Mouse (Mus musculus): ENCODE results near the gene Crb3. TPM values are rescaled to one million over a fixed set of nuclear protein-coding genes. Genes with fewer than 3 reads are reported as not detected.

The Crb3 gene
- polyA plus RNA-seq, 1 experiment from 2014 or later, result 2.4 TPM

- Histone ChIP-seq H3K27ac (no peak overlapping the region), H3K27me3 (peaks cover 90% of the 10 kb centered on the region), H3K4me1 (replicated peaks) (peaks cover 15% of the 10 kb centered on the region), H3K9me3 (no peaks in the 10 kb centered on the region), H3K4me3 (replicated peaks) (peak overlapping the region; percentile 19), H3K9ac (replicated peaks) (no peak overlapping the region), H3K36me3 (no peaks in the 10 kb centered on the region), H3K4me2 (peak overlapping the region; percentile 29)
- 1% methylated on average over 22 of the region's 22 CpGs for WGBS
- ATAC-seq (ENCODE audit: insufficient number of reproducible peaks, insufficient read depth, low FRiP score, low TSS enrichment, low read depth), result no peak
Observed at GRCm38 (mm10) chr17:57062548-57062947, 3.6 kb downstream of the Crb3 start.

- ATAC-seq (ENCODE audit: insufficient number of reproducible peaks, insufficient read depth, low FRiP score, low TSS enrichment, low read depth), result no peak
- H3K4me2 ChIP-seq, result 0 out of 2 replicates have a peak overlapping the region, but pooled peaks have one; percentile 29
- H3K27ac ChIP-seq, result no peak overlapping the region
- H3K9me3 ChIP-seq, result no peaks in the 10 kb centered on the region
- peaks cover 15% of the 10 kb centered on the region for H3K4me1 ChIP-seq (replicated peaks)
- H3K9ac ChIP-seq (replicated peaks), result no peak overlapping the region
- no peaks in the 10 kb centered on the region for H3K36me3 ChIP-seq
- H3K4me3 ChIP-seq (replicated peaks), result no peak overlapping the region
- 11% methylated on average over 8 of the region's 8 CpGs for WGBS
- peaks cover 86% of the 10 kb centered on the region for H3K27me3 ChIP-seq
Observed at GRCm38 (mm10) chr17:57063031-57063430, 4.1 kb downstream of the Crb3 start.

- Histone ChIP-seq H3K4me1 (replicated peaks) (peaks cover 7% of the 10 kb centered on the region; the same call in 1 of the 2 replicates), H3K36me3 (no peaks in the 10 kb centered on the region), H3K27me3 (peaks cover 82% of the 10 kb centered on the region), H3K9me3 (no peaks in the 10 kb centered on the region), H3K9ac (replicated peaks) (no peak overlapping the region), H3K27ac (no peak overlapping the region), H3K4me3 (replicated peaks) (no peak overlapping the region), H3K4me2 (no peak overlapping the region)
- no peak for ATAC-seq (ENCODE audit: insufficient number of reproducible peaks, insufficient read depth, low FRiP score, low TSS enrichment, low read depth)
- 60% methylated on average over 5 of the region's 5 CpGs for WGBS
Observed at GRCm38 (mm10) chr17:57066908-57067307, 8.0 kb downstream of the Crb3 start.

GRCm38 (mm10) chr17:57070272-57070671 lies 11.4 kb downstream of the Crb3 start:
- 6% methylated on average over 9 of the region's 9 CpGs for WGBS
- Histone ChIP-seq H3K4me2 (peak overlapping the region; percentile 10; the same call in 1 of the 2 replicates), H3K4me1 (replicated peaks) (no peaks in the 10 kb centered on the region), H3K9me3 (no peaks in the 10 kb centered on the region), H3K27me3 (peaks cover 67% of the 10 kb centered on the region), H3K9ac (replicated peaks) (no peak overlapping the region), H3K4me3 (replicated peaks) (no peak overlapping the region), H3K36me3 (no peaks in the 10 kb centered on the region), H3K27ac (no peak overlapping the region)
- no peak for ATAC-seq (ENCODE audit: insufficient number of reproducible peaks, insufficient read depth, low FRiP score, low TSS enrichment, low read depth)

- H3K4me3 ChIP-seq (replicated peaks), result no peak overlapping the region
- H3K9ac ChIP-seq (replicated peaks), result no peak overlapping the region
- 4% methylated on average over 11 of the region's 11 CpGs for WGBS
- no peaks in the 10 kb centered on the region for H3K4me1 ChIP-seq (replicated peaks)
- H3K27ac ChIP-seq, result no peak overlapping the region
- no peaks in the 10 kb centered on the region for H3K36me3 ChIP-seq
- H3K27me3 ChIP-seq, result peaks cover 64% of the 10 kb centered on the region
- no peak for ATAC-seq (ENCODE audit: insufficient number of reproducible peaks, insufficient read depth, low FRiP score, low TSS enrichment, low read depth)
- peak overlapping the region; percentile 10; the same call in 1 of the 2 replicates for H3K4me2 ChIP-seq
- H3K9me3 ChIP-seq, result no peaks in the 10 kb centered on the region
Observed at GRCm38 (mm10) chr17:57070699-57071098, 11.8 kb downstream of the Crb3 start.

DNA sequence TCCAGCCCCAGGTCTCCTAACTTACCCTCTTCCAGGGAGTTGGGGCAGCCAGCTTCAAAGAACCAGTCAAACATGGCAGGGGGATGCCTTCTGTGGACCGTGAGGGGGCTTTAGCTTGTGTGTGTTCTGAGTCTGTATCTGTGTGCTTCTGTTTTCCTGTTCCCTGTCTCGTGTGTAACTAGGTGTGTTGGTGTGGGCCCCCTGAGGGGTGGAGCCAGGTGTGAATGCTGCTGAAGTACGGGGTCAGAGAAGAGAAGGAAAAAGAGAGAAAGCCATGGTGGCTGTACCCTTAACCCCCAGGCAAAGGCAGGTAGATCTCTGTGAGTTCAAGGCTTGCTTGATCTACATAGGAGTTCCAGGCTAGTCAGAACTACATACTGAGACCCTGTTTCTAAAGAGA lies 18.0 kb downstream of the Crb3 start:
- H3K36me3 ChIP-seq, result 0 out of 2 replicates have a peak, but pooled peaks cover 5% of the 10 kb centered on the region
- H3K27ac ChIP-seq, result no peak overlapping the region
- H3K27me3 ChIP-seq, result peaks cover 19% of the 10 kb centered on the region
- no peak overlapping the region for H3K4me2 ChIP-seq
- no peak overlapping the region for H3K9ac ChIP-seq (replicated peaks)
- H3K4me1 ChIP-seq (replicated peaks), result 0 out of 2 replicates have a peak, but pooled peaks cover 5% of the 10 kb centered on the region
- H3K9me3 ChIP-seq, result no peaks in the 10 kb centered on the region
- ATAC-seq (ENCODE audit: insufficient number of reproducible peaks, insufficient read depth, low FRiP score, low TSS enrichment, low read depth), result no peak
- H3K4me3 ChIP-seq (replicated peaks), result no peak overlapping the region
- 40% methylated on average over 3 of the region's 3 CpGs for WGBS

GRCm38 (mm10) chr17:57078336-57078735 lies 19.4 kb downstream of the Crb3 start, which contains the start of gene Dennd1c:
Dennd1c (minus strand) TSS chr17:57078514.
- 0 out of 2 replicates have a peak, but pooled peaks cover 5% of the 10 kb centered on the region for H3K4me1 ChIP-seq (replicated peaks)
- H3K27ac ChIP-seq, result no peak within 1 kb of the TSS
- 0 out of 2 replicates have a peak, but pooled peaks cover 5% of the 10 kb centered on the region for H3K36me3 ChIP-seq
- H3K4me3 ChIP-seq (replicated peaks), result no peak within 1 kb of the TSS
- ATAC-seq (ENCODE audit: insufficient number of reproducible peaks, insufficient read depth, low FRiP score, low TSS enrichment, low read depth), result no peak
- H3K4me2 ChIP-seq, result no peak within 1 kb of the TSS
- H3K9me3 ChIP-seq, result no peaks in the 10 kb centered on the region
- peaks cover 11% of the 10 kb centered on the region for H3K27me3 ChIP-seq
- 48% methylated on average over 6 of the region's 6 CpGs for WGBS
- H3K9ac ChIP-seq (replicated peaks), result no peak within 1 kb of the TSS

DNA sequence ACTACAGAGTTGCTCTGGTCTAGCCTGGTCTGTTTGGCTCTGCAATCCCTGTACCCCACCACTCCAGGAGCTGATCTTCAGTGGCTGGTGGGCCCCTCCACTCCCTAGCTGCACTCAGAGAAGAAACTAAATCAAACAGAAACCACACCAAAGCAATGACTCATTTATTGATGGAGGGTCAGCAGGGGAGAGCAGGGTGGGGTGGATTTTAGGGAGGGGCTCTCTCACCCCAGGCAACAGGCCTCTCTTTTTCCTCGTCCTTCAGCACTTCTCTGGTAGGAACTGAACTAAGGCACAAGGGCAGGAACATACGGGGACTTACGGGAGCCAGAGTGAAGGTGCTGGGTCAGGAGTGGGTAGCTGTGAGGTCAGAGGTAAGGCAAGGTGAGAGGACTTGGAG lies 21.0 kb downstream of the Crb3 start:
- H3K27ac ChIP-seq, result no peak overlapping the region
- no peak overlapping the region for H3K4me2 ChIP-seq
- H3K4me3 ChIP-seq (replicated peaks), result no peak overlapping the region
- H3K9ac ChIP-seq (replicated peaks), result no peak overlapping the region
- no peaks in the 10 kb centered on the region for H3K9me3 ChIP-seq
- no peak for ATAC-seq (ENCODE audit: insufficient number of reproducible peaks, insufficient read depth, low FRiP score, low TSS enrichment, low read depth)
- peaks cover 9% of the 10 kb centered on the region for H3K27me3 ChIP-seq
- WGBS, result 55% methylated on average over 3 of the region's 3 CpGs
- H3K36me3 ChIP-seq, result 0 out of 2 replicates have a peak, but pooled peaks cover 5% of the 10 kb centered on the region
- H3K4me1 ChIP-seq (replicated peaks), result 0 out of 2 replicates have a peak, but pooled peaks cover 5% of the 10 kb centered on the region

DNA sequence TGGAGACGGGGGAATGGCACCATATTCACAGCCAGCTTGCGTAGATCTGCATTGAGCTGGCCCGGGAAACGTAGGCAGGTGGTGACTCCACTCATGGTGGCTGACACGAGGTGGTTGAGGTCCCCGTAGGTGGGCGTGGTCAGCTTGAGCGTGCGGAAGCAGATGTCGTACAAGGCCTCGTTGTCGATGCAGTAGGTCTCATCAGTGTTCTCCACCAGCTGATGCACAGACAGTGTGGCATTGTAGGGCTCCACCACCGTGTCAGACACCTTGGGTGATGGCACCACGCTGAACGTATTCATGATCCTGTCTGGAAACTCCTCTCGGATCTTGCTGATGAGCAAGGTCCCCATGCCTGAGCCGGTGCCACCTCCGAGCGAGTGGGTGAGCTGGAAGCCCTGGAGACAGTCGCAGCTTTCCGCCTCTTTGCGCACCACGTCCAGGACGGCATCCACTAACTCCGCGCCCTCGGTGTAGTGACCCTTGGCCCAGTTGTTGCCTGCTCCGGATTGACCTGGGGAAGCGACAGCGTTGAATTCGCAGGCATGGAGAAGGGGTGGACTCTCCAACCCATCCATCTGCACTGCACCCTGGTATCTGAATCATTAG lies 22.4 kb downstream of the Crb3 start:
- H3K4me2 ChIP-seq, result no peak overlapping the region
- H3K4me1 ChIP-seq (replicated peaks), result 0 out of 2 replicates have a peak, but pooled peaks cover 5% of the 10 kb centered on the region
- no peak for ATAC-seq (ENCODE audit: insufficient number of reproducible peaks, insufficient read depth, low FRiP score, low TSS enrichment, low read depth)
- no peak overlapping the region for H3K27ac ChIP-seq
- H3K9me3 ChIP-seq, result no peaks in the 10 kb centered on the region
- no peak overlapping the region for H3K9ac ChIP-seq (replicated peaks)
- H3K27me3 ChIP-seq, result peaks cover 15% of the 10 kb centered on the region
- 0 out of 2 replicates have a peak, but pooled peaks cover 5% of the 10 kb centered on the region for H3K36me3 ChIP-seq
- H3K4me3 ChIP-seq (replicated peaks), result no peak overlapping the region
- 92% methylated on average over 31 of the region's 31 CpGs for WGBS

DNA sequence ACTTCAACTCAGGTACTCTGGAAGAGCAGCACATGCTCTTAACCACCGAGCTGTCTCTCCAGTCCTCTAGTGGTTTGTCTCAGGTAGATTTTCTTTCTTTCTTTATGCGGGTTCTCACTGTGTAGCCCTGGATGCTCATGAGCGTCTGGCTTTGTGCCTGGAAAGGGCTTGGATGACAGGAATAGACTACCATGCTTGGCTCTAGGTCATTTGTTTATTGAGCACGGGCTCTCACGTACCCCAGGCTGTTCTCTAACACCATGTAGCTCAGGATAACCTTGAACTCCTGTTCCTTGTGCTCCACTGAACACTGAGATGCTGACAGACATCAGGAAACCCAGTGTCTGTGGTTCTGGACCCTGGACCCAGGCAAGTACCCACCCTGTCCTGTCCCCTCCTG lies 23.6 kb downstream of the Crb3 start:
- Histone ChIP-seq H3K9me3 (no peaks in the 10 kb centered on the region), H3K27ac (no peak overlapping the region), H3K4me1 (replicated peaks) (peaks cover 12% of the 10 kb centered on the region; the same call in 1 of the 2 replicates), H3K36me3 (0 out of 2 replicates have a peak, but pooled peaks cover 5% of the 10 kb centered on the region), H3K9ac (replicated peaks) (no peak overlapping the region), H3K4me2 (no peak overlapping the region), H3K4me3 (replicated peaks) (no peak overlapping the region), H3K27me3 (peaks cover 25% of the 10 kb centered on the region)
- 83% methylated on average over 5 of the region's 5 CpGs for WGBS
- ATAC-seq (ENCODE audit: insufficient number of reproducible peaks, insufficient read depth, low FRiP score, low TSS enrichment, low read depth), result no peak

DNA sequence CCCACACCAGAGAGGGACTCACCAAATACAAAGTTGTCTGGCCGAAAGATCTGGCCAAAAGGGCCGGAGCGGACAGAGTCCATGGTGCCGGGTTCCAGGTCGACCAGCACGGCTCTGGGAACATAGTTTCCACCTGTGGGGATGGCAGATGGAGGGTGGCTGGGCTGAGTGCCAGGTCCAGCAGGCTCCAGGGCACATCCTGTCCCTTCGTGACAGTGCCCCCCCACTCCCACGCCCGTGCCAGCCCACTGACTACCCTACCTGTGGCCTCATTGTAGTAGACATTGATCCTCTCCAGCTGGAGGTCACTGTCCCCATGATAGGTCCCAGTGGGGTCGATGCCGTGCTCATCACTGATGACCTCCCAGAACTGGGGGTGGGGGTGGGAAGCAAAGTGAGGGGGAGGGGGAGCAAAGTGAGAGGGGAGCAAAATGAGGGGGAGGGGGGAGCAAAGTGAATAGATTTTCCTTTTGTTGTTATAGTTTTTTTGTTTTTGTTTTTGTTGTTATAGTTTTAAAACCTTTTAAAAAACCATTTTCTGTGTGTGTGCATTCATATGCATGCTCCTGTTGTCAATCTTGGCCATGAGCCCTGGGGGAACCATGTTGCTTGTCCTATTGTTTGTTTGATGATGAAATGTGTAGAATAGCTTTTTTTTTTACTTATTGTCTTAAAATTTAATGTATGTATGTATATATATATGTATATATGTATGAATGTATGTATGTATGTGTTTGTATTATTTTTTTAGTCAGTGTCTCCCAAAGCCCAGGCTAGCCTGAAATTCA lies 27.3 kb downstream of the Crb3 start:
- 87% methylated on average over 11 of the region's 11 CpGs for WGBS
- no peak overlapping the region for H3K4me3 ChIP-seq (replicated peaks)

More for the DNA sequence above, 27.3 kb downstream of the Crb3 start:
- Histone ChIP-seq H3K27me3 (peaks cover 49% of the 10 kb centered on the region), H3K4me1 (replicated peaks) (peaks cover 7% of the 10 kb centered on the region; the same call in 1 of the 2 replicates), H3K9me3 (no peaks in the 10 kb centered on the region), H3K9ac (replicated peaks) (no peak overlapping the region), H3K4me2 (no peak overlapping the region), H3K27ac (no peak overlapping the region), H3K36me3 (0 out of 2 replicates have a peak, but pooled peaks cover under 1% of the 10 kb centered on the region)
- ATAC-seq (ENCODE audit: insufficient number of reproducible peaks, insufficient read depth, low FRiP score, low TSS enrichment, low read depth), result no peak

All from limb, embryonic 12.5 days (tissue).